Mouse (Mus musculus): ENCODE measurements around the gene Mef2d. TPM values are rescaled to one million over a fixed set of nuclear protein-coding genes. Genes with fewer than 3 reads are reported as not detected.

The Mef2d gene
- polyA plus RNA-seq, 1 experiment, result 41.5 TPM

- H3K9ac ChIP-seq (ENCODE audit: low read depth, poor library complexity, severe bottlenecking), result no peak overlapping the region
- no peak overlapping the region for H3K27ac ChIP-seq (ENCODE audit: insufficient read depth, low read length)
- peaks cover 2% of the 10 kb centered on the region; the same call in 1 of the 2 replicates for H3K36me3 ChIP-seq (ENCODE audit: control insufficient read depth, insufficient read depth, low read length, poor library complexity, severe bottlenecking)
- no peak for TF ChIP-seq CTCF (IDR thresholded peaks at IDR 0.05; ENCODE audit: low read depth, low read length)
- no peak for TF ChIP-seq POLR2A (IDR thresholded peaks at IDR 0.05; ENCODE audit: insufficient read depth, low read length)
- no peak for TF ChIP-seq EP300 (IDR thresholded peaks at IDR 0.05; ENCODE audit: insufficient read depth, low read depth, low read length)
- no peaks in the 10 kb centered on the region for H3K27me3 ChIP-seq (ENCODE audit: control insufficient read depth, insufficient read depth, low read length, poor library complexity, severe bottlenecking)
- H3K9me3 ChIP-seq (replicated peaks; ENCODE audit: control insufficient read depth, insufficient read depth, low read length, poor library complexity, severe bottlenecking), result no peaks in the 10 kb centered on the region
- no peak overlapping the region for H3K4me3 ChIP-seq (ENCODE audit: low read depth, low read length)
- H3K4me1 ChIP-seq (ENCODE audit: control insufficient read depth, insufficient read depth, low read length), result peaks cover 5% of the 10 kb centered on the region
Observed at GRCm38 (mm10) chr3:88162811-88163210, 20.6 kb downstream of the Mef2d start.

DNA sequence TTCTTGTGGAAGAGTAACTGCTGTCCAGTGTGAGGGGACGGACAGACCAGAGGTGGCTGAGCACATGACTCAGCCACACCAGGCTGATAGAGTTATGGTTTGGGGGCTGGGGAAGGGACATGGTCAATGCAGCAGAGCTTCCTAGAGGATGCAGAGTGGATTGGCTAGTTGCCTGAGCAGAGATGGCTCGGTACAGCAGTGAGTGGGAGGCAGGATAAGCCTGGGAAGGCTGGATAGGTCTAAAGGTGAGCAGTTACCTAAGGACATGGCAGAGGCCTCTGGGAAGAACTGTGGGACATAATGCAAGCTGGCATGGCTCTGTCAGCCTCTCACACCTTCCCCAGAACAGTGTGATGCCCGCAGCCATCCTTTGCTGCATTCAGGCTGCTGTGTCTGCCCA, 21.7 kb downstream of the Mef2d start:
- Histone ChIP-seq H3K9ac (ENCODE audit: low read depth, poor library complexity, severe bottlenecking) (no peak overlapping the region), H3K9me3 (replicated peaks; ENCODE audit: control insufficient read depth, insufficient read depth, low read length, poor library complexity, severe bottlenecking) (no peaks in the 10 kb centered on the region), H3K4me3 (ENCODE audit: low read depth, low read length) (no peak overlapping the region), H3K27ac (ENCODE audit: insufficient read depth, low read length) (no peak overlapping the region), H3K27me3 (ENCODE audit: control insufficient read depth, insufficient read depth, low read length, poor library complexity, severe bottlenecking) (no peaks in the 10 kb centered on the region), H3K36me3 (ENCODE audit: control insufficient read depth, insufficient read depth, low read length, poor library complexity, severe bottlenecking) (peaks cover 2% of the 10 kb centered on the region; the same call in 1 of the 2 replicates), H3K4me1 (ENCODE audit: control insufficient read depth, insufficient read depth, low read length) (peaks cover 2% of the 10 kb centered on the region)
- TF ChIP-seq CTCF (IDR thresholded peaks at IDR 0.05; ENCODE audit: low read depth, low read length), result no peak
- no peak for TF ChIP-seq POLR2A (IDR thresholded peaks at IDR 0.05; ENCODE audit: insufficient read depth, low read length)
- no peak for TF ChIP-seq EP300 (IDR thresholded peaks at IDR 0.05; ENCODE audit: insufficient read depth, low read depth, low read length)

DNA sequence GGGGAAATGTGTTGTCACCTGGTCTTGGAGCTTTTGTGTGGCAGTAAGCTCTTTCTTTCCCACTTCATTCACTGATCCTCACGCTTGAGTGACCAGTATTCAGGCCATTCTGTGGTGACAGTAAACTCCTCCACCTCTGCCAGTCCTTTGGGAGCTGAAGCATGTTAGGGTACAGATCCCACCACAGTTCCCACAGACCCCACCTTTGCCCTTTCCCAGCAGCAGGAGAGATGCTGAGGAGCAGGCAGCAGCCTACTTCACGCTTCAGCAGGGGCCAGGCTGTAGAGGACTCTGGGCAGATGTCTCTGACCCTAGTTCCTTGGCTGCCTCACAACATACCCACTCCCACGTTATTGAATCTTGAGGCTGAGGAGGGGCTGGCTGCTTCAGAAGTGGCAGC, 22.1 kb downstream of the Mef2d start:
- H3K9me3 ChIP-seq (replicated peaks; ENCODE audit: control insufficient read depth, insufficient read depth, low read length, poor library complexity, severe bottlenecking), result no peaks in the 10 kb centered on the region
- peaks cover 2% of the 10 kb centered on the region; the same call in 1 of the 2 replicates for H3K36me3 ChIP-seq (ENCODE audit: control insufficient read depth, insufficient read depth, low read length, poor library complexity, severe bottlenecking)
- H3K4me3 ChIP-seq (ENCODE audit: low read depth, low read length), result no peak overlapping the region
- H3K27me3 ChIP-seq (ENCODE audit: control insufficient read depth, insufficient read depth, low read length, poor library complexity, severe bottlenecking), result no peaks in the 10 kb centered on the region
- TF ChIP-seq POLR2A (IDR thresholded peaks at IDR 0.05; ENCODE audit: insufficient read depth, low read length) (no peak), EP300 (IDR thresholded peaks at IDR 0.05; ENCODE audit: insufficient read depth, low read depth, low read length) (no peak), CTCF (IDR thresholded peaks at IDR 0.05; ENCODE audit: low read depth, low read length) (no peak)
- no peak overlapping the region for H3K9ac ChIP-seq (ENCODE audit: low read depth, poor library complexity, severe bottlenecking)
- no peak overlapping the region for H3K27ac ChIP-seq (ENCODE audit: insufficient read depth, low read length)
- H3K4me1 ChIP-seq (ENCODE audit: control insufficient read depth, insufficient read depth, low read length), result peaks cover 2% of the 10 kb centered on the region

DNA sequence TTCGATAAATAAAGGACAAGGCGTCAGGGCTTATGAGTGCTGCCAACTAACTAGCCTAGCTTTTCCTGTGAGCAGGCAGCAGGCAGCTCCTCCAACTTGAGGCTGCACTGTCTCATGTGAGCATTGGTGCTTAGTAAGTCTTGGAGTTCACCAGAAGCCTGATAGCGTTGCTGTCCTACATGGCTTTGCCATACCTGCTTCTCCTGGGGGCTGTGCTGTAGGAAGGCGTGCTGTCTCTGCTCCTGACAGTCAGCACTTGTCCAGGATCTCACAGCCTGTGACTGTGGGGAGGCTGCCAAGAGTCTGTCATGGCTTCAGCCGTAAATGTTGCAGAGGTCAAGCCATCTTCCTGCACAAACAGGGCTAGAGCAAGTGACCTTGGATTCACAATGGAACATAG, 23.9 kb downstream of the Mef2d start:
- Histone ChIP-seq H3K4me3 (ENCODE audit: low read depth, low read length) (no peak overlapping the region), H3K36me3 (ENCODE audit: control insufficient read depth, insufficient read depth, low read length, poor library complexity, severe bottlenecking) (0 out of 2 replicates have a peak, but pooled peaks cover 2% of the 10 kb centered on the region)

GRCm38 (mm10) chr3:88170361-88170760, 28.2 kb downstream of the Mef2d start:
- Histone ChIP-seq H3K9me3 (replicated peaks; ENCODE audit: control insufficient read depth, insufficient read depth, low read length, poor library complexity, severe bottlenecking) (no peaks in the 10 kb centered on the region), H3K9ac (ENCODE audit: low read depth, poor library complexity, severe bottlenecking) (no peak overlapping the region), H3K4me3 (ENCODE audit: low read depth, low read length) (no peak overlapping the region), H3K27me3 (ENCODE audit: control insufficient read depth, insufficient read depth, low read length, poor library complexity, severe bottlenecking) (no peaks in the 10 kb centered on the region), H3K4me1 (ENCODE audit: control insufficient read depth, insufficient read depth, low read length) (peaks cover 15% of the 10 kb centered on the region), H3K36me3 (ENCODE audit: control insufficient read depth, insufficient read depth, low read length, poor library complexity, severe bottlenecking) (peaks cover 2% of the 10 kb centered on the region; the same call in 1 of the 2 replicates), H3K27ac (ENCODE audit: insufficient read depth, low read length) (peak overlapping the region; percentile 5; the same call in 1 of the 2 replicates)
- TF ChIP-seq EP300 (IDR thresholded peaks at IDR 0.05; ENCODE audit: insufficient read depth, low read depth, low read length) (no peak), POLR2A (IDR thresholded peaks at IDR 0.05; ENCODE audit: insufficient read depth, low read length) (no peak), CTCF (IDR thresholded peaks at IDR 0.05; ENCODE audit: low read depth, low read length) (no peak)

More for the DNA sequence above, 23.9 kb downstream of the Mef2d start:
- no peak for TF ChIP-seq POLR2A (IDR thresholded peaks at IDR 0.05; ENCODE audit: insufficient read depth, low read length)
- TF ChIP-seq CTCF (IDR thresholded peaks at IDR 0.05; ENCODE audit: low read depth, low read length), result no peak
- no peak for TF ChIP-seq EP300 (IDR thresholded peaks at IDR 0.05; ENCODE audit: insufficient read depth, low read depth, low read length)
- no peaks in the 10 kb centered on the region for H3K9me3 ChIP-seq (replicated peaks; ENCODE audit: control insufficient read depth, insufficient read depth, low read length, poor library complexity, severe bottlenecking)
- H3K27ac ChIP-seq (ENCODE audit: insufficient read depth, low read length), result no peak overlapping the region
- no peak overlapping the region for H3K9ac ChIP-seq (ENCODE audit: low read depth, poor library complexity, severe bottlenecking)
- no peaks in the 10 kb centered on the region for H3K27me3 ChIP-seq (ENCODE audit: control insufficient read depth, insufficient read depth, low read length, poor library complexity, severe bottlenecking)
- H3K4me1 ChIP-seq (ENCODE audit: control insufficient read depth, insufficient read depth, low read length), result peaks cover 7% of the 10 kb centered on the region

GRCm38 (mm10) chr3:88172440-88172839, 30.3 kb downstream of the Mef2d start:
- Histone ChIP-seq H3K4me3 (ENCODE audit: low read depth, low read length) (no peak overlapping the region), H3K9ac (ENCODE audit: low read depth, poor library complexity, severe bottlenecking) (no peak overlapping the region), H3K9me3 (replicated peaks; ENCODE audit: control insufficient read depth, insufficient read depth, low read length, poor library complexity, severe bottlenecking) (no peaks in the 10 kb centered on the region), H3K36me3 (ENCODE audit: control insufficient read depth, insufficient read depth, low read length, poor library complexity, severe bottlenecking) (peaks cover 2% of the 10 kb centered on the region; the same call in 1 of the 2 replicates), H3K27me3 (ENCODE audit: control insufficient read depth, insufficient read depth, low read length, poor library complexity, severe bottlenecking) (no peaks in the 10 kb centered on the region), H3K4me1 (ENCODE audit: control insufficient read depth, insufficient read depth, low read length) (peaks cover 15% of the 10 kb centered on the region), H3K27ac (ENCODE audit: insufficient read depth, low read length) (no peak overlapping the region)
- TF ChIP-seq CTCF (IDR thresholded peaks at IDR 0.05; ENCODE audit: low read depth, low read length), result no peak

Measured in ES-Bruce4 (cell line).